Mouse (Mus musculus) hematopoietic stem cell, adult 5-6 weeks (primary cell): ENCODE measurements around the gene Zmynd15. TPM values are rescaled to one million over a fixed set of nuclear protein-coding genes. Genes with fewer than 3 reads are reported as not detected.
A peak's percentile ranks its signal among the peaks of the same experiment; 100 is the strongest.

Source experiments
- ATAC-seq, 2 experiments: fragments of 125-278 bp in 1 of 2; replicated peaks in 1 of 2; 2 replicates each; pipeline ENCODE4 v1.8.0; 2016 to 2017; ENCODE audit warnings: inconsistent platforms in 2 of 2, mild to moderate bottlenecking in 2 of 2, moderate number of reproducible peaks in 2 of 2, low read depth in 1 of 2, moderate TSS enrichment in 1 of 2; ENCODE audit not compliant: low FRiP score in 2 of 2, poor library complexity in 2 of 2, severe bottlenecking in 2 of 2, insufficient read depth in 1 of 2, low TSS enrichment in 1 of 2
- total RNA-seq: library from RNA; stranded (forward); fragments of 172-1452, 232-1000 nt; gene quantifications from 2 replicates; pipeline ENCODE4 v1.2.3, GENCODE M21; 2017

Zmynd15 gene
- total RNA-seq, 1 experiment from 2014 or later: 0.35 TPM

DNA sequence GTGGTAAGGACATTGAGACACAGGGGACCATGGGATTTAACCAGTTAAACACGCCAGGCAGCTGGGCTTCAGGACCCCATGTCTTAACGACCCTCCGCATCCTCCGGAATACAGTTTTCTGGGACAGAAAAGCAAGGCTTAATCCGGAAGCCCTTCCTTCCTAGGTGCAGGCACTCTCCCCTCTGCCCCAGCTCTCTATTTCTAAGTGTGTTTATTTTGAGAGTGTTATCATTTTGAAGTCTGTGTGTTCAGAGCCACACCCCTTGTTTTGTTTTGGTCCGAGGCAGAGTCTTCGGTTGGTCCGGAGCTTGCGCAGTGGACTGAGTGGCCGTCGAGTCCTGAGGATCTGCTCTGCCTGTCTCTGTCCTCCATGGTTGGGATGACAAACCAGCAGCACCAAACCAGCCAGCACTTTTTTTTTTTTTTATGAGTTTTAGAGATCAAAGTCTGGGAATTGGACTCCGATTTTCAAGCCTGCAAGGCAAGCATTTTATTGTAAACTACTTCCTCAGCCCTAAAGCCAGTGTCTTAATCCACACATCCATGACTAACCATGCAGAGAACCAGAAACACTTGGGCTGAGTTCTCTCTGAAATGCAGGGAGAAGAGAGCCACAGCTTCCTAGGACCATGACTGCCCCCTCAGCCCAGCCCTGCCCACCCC is 15.8 kb downstream of the Zmynd15 start:
- ATAC-seq: no peak

DNA sequence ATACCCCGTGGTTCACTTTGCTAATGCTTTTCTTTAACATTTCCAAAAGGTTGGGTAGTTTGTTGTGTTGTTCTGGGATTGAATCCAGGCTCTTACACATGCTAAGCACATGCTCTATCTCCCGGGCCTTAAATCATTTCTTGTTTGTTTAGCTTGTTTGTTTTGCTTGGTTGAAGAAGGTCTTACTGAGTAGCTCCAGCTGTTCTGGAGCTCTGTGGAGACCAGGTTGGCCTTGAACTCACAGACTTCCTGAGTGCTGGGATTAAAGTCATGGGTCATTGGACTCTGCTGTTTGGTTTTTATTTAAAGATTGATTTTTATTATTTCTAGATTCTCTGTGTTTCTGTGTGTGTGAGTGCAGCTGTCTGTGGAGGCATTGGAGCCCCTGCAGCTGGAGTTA is 26.3 kb downstream of the Zmynd15 start:
- ATAC-seq: no peak

DNA sequence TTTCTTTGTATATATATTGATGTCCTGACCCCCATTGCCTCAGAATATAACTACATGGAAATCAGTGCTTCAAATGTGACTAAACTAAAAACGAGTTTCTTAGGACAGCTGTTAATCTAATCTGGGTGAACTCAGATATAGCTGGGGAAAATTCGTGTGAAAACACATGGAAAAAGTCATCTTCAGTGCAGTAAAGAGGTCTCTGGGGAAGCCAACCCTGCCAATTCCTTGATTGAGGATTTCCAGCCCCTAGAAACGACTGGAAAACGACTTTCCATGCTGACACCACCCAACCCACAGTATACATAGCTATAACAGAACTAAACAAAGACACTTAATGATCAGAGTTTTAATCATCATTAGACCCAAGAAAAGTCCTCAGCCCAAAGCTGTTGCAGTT is 28.6 kb downstream of the Zmynd15 start:
- no peak for ATAC-seq

DNA sequence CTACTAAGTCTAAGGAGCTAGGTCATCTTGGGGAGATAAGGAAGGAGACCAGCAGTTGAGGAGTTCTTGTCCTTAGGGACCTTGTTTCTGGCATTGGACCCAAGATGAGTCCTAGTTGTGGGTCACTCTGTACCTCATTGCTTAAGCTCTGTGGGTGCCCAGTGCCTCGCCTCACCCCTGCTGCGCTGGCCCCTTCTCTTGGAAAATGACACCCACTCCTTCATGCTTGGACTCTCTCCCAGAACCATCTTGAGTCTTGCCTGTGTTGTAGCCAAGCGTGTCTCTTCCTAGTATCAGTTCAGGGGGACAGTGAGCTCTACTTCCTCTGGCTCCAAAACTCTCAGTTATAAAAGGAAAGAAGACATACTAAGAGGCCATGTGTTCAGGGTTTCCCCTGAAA is 29.9 kb downstream of the Zmynd15 start:
- no peak for ATAC-seq

DNA sequence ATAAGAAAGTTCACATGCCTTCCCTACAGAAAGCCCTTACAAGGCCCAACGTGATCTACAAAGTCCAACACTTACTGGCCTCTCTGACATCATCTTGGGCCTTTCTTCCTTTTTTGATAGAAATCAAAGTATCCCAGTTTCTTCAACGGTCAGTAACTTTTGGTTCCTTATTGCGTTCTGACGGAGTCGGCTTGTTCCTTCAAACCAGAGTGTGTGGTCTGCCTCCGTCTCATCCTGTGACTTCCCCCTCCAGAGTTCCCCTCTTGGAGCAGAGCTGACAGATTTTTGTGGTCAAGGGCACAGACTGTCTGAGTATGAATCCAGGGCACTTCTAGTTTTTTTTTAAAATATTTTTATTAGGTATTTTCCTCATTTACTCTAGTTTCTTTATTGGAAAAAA is 30.5 kb downstream of the Zmynd15 start:
- ATAC-seq: peak; percentile 59 to 69

DNA sequence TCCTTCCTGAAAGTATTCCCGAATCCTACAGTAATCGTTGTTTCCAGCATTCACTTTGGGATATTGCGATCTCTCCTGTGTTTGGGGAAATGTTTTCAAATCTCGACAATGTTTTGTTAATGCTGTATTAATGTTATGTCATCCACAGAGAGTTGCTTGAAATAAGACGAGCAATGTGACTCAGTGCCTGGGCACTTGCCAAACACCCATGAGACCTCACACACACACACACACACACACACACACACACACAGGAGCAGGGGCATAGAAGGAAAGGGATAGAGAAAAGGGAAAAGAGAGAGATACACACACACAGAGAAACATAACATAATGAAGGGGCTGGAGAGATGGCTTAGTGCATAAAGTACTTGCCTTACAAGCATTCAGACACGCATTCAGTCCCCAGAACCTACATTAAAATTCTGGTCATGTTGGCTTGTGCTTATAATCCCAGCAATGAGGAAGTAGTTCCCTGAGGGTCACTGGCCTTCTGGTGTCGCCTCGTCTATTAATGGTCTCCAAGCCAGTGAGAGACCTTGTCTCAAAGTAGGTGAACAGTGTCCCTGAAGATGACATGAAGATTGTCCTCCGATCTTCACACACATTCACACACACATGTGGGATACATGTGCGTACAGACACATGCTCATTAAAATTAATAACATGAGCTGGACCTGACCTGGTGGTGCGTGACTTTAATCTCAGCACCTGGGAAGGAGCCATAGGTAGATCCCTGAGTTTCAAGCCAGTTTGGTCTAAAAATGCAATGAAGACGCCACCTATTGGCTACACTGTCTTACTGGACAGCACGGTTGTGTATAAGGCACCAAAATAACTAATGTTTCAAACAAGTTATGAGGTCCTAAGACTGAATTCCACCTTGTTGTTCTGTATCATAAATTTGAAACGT is 40.6 kb downstream of the Zmynd15 start:
- ATAC-seq: peak in 1 of 2 experiments; percentile 32; a peak in 1 of 4 replicates

DNA sequence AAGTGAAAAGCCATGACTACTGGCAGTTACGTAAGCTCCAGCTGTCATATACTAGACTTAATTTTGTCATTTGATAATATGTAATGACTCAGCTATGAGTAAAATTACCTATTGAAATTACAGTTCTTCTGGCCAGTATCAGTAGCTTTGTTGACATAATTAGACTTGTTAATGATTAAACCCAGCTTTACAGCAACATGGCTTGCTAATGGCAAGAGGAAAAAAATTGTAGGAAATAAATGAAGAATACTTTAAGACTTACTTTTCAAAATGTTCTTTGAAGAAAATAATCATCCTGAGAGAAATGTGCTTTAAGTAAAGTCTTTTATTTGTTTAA is 41.2 kb downstream of the Zmynd15 start:
- no peak for ATAC-seq

DNA sequence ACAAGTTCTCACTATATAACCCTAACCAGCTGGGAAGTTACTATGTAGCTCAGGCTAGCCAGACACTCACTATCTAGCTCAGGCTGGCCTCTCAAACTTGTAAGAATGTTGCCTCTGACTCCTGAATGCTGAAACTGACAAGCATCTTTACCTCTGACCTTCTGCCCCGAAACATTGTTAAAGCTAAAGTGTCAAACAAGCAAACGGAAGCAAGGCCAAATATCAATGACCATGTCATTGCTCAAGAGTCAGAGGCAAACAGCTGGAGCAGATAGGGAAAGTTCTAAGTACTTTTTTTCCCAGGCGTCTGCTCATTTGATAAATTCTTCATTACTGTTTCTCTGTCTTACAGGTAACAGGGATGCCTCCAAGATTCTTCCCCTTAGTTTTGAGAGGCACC is 42.8 kb downstream of the Zmynd15 start:
- no peak for ATAC-seq

DNA sequence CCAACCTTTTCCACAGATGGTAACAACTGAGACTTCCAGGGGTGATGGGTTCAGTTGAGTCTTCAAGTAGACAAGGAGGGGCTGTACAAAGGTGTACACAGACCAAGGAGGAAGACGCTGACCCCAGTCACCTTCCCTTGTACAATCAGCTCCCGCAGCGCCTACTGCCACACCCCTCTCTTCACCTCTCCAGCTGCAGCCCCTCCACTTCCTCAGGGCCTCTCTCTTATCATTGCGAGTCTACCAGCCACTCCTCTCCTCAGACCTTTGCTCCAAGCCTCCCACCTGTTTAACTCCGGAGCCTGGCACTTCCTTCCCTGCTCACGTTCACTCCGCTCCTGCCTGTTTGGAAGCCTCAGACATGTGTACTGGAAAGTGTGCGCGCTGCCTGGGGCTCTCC is 45.7 kb downstream of the Zmynd15 start, which contains the start of gene Tm4sf5:
Gene Tm4sf5 (plus strand): TSS at position 275 of the 400 bp plus-strand sequence.
- ATAC-seq: no peak

DNA sequence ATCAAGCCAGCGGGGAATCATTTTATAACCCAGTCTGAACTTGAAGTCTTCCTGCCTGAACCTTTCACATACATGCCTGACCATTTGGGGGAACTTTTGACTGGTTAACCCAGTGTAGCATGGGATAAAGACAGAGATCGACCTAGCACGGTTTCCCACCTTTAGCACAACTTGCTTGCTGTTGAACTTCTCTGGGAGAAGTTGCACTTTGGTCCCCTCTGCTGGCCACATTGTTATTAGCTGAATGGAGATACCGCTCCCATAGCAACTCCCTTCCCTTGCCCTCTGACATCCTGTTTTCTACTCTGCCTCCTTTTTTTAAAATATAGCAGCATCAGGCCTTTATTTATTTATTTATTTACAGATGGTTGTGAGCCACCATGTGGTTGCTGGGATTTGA is 47.2 kb downstream of the Zmynd15 start:
- peak; percentile 71 to 85; a peak in 3 of 4 replicates for ATAC-seq

DNA sequence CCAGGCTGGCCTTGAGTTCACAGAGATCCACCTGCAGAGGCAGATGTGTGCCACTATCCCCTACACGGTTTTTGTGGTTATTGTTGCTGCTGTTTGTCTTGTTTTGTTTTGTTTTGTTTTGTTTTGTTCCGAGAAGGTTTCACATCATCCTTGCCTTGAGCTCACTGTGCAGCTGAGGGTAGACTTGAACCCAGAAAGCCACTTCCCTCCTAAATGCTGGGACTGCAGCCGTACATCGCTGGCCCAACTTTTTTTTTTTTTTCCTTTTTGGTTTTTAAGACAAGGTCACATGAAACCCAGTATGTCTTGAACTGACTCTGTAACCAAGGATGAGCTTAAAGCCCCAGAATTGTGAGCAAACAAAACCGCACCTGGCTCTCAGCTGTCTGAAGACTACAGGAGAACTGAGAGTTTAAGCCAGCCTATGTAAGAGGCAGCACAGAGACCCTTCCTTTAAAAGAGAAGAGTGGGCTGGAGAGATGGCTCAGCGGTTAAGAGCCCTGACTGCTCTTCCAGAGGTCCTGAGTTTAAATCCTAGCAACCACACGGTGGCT is 47.8 kb downstream of the Zmynd15 start:
- no peak for ATAC-seq

DNA sequence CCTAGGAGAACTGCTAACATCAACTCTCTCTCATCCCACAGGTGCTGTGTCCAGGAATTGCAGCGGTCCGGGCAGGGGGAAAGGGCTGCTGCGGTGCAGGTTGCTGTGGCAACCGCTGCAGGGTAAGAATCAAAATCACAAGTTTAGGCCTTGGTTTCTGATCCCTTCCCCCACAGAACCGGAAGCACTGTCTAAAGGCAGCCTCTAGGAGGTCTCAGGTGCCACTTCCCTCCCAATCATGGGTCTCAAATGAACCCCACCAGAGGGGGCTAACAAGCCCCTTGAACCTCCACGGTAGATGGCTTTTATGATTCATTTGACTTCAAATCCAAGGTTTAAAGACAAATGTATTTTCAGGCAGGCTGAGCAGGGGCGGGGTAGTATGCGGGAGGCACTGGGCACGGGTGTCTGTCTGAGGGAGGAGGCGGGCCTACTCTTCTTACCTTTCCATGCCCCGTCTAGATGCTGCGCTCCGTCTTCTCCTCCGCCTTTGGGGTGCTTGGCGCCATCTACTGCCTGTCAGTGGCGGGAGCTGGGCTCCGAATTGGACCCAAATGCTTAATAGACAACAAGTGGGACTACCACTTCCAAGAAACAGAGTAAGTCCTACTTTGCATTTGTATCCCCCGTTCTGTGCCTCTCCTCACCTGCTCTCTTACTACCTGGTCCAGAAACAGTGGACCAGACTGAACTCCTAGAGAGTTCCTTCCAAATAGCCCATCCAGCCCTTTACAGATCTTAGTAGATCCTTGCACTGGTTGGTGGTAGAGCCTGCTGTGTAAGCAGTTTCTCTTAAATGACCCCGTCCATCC is 50.7 kb downstream of the Zmynd15 start:
- peak; percentile 61 to 70; a peak in 3 of 4 replicates for ATAC-seq

DNA sequence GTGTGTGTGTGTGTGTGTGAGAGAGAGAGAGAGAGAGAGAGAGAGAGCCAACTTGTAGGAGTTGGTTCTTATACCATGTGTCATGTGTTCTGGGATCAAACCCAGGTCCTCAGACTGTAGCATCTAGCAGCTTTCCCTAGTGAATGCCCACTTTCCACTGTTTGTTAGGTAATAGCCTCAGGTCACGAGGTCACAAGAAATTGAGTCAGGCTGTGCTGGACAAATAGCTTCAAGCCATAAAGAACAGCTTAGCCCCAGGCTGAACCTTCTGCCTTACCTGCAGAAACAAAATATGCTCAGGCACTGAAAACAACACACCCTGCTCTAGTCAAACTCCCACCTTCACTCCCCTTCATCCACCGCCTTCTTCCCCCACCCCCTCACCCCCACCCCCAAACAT is 52.0 kb downstream of the Zmynd15 start:
- ATAC-seq: no peak

DNA sequence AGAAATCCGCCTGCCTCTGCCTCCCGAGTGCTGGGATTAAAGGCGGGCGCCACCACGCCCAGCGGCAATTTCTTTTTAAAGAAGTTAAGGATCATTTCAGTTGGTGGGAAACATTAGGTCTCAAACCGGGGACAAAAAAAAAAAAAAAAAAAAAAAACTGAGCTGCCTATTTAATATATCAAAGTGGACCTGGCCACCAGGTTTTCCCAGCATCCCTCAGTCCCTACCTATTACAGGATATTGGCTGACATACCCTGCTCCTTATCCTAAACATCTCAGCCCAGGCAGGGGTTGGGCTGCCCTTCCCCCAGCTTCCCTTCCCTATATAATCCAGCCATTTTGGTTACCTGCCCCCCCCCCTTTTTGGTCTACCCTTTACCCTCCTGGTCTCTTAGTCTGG is 52.6 kb downstream of the Zmynd15 start:
- ATAC-seq: no peak

DNA sequence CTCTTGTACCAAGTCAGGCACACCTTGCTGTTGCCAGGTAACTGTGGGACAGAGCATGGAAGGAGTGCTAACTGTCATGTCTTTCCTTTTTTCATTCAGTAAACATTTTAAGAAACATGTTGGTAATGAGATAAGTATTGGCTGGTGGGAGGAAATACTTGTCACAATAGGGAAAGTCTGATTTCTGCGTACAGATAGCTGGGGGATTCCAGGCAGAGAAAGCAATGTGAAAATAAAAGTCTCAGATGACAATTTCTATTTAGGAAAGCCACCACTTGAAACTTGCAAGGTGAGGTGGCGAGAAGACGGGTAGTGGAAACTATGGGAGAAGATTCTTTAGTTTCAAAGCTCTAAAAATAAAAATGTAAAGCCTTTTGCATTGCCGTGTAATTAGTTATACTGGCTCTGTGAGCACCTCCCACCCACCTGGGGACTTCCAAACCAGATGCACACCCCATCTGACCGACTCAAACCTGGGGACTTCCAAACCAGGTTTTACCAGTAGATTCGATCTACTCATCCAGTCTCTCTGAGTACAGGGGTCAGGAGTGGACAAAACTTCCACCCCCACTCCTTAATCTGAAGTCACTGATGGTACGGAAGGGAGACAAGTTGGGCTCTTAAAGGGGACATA is 53.6 kb downstream of the Zmynd15 start:
- ATAC-seq: no peak

DNA sequence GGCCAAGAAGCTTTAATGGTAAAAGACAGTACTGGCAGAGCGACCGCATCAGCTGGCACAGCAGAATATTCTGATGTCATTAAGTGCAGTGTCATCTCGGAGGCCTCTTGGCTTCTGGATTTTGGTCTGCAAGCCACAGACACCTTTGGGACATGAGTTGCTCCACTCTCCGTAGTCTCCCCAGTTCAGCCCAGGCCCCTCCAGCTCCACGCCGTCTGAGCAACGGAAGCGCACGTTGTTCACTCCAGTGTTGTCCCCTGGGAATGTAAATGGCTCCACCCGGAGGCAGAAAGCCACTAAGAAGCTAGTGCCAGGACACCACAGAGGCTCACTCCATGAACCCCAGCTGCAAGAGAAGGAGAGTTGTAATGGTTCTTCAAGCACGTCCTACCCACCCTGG is 54.3 kb downstream of the Zmynd15 start:
- no peak for ATAC-seq

DNA sequence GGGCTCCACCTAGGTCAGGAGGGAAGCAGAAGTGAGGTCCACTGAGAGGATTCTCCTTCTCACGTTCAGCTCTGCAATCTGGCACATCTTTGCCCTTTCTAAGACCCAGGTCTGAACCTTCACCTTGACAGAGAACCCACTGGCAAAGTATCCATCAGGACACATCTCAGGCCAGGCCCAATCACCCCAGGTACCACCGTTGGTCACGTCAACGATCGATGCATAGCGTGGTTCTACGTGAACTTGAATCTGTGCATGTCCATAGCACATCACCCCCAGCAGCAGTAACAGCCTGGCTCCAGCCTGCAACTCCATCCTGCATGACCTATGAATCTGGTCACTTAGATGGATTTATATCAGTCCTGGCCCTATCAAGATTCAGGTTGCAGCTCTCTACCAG is 55.1 kb downstream of the Zmynd15 start, which contains the start of gene Vmo1:
Gene Vmo1 (minus strand): TSS at position 329 of the 400 bp plus-strand sequence.
- no peak for ATAC-seq
